Mouse (Mus musculus): ENCODE measurements around the gene Klrb1c.

DNA sequence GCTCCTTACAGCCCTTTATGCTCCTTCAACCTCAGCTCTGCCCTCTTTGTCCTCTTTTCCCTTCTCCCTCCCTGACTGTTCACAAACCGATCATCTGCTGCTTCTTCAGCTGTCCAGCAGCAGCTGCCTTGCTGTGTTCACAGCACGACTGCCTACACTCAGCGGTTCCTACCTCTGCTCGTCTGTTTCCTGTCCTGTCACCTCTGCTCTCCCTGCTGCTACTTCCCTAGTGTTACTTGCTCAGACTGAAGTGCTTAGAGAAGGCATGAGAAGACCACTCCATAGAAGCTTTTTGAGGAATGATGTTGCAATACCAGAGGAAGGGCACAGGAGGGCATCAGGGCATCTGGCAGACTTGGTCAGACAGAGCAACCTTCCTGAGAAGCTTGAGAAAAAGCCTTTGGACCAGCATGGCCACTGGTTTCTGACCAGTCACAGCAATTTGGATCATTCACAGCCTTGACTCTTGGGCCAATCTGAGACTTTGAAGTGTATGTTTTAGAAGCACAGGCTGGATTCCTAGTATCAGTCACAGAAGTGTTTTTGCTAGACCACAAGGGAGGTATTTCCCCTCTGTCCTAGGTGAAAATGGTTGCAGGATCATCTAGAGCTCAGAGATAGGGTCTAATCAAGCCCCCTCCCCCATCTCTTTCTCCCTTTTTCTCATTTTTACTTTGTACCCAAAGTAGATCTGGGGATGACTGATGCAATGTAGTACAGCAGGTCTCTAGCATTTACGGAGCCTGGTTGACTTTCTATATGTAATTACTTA is 54.9 kb downstream of the Klrb1c start:
- TF ChIP-seq CTCF (IDR thresholded peaks at IDR 0.05; ENCODE audit: low read depth, low read length) (no peak), POLR2A (IDR thresholded peaks at IDR 0.05; ENCODE audit: borderline replicate concordance, low read depth, low read length) (no peak)

Data from bone marrow macrophage, adult 2 months (primary cell).